Mouse (Mus musculus): Measurements from ENCODE around the gene Vill.

The Vill gene

GRCm38 (mm10) chr9:119080040-119080675 lies 27.6 kb downstream of the Vill start:
- no peak for DNase-seq (ENCODE audit: low read depth, low spot score)

DNA sequence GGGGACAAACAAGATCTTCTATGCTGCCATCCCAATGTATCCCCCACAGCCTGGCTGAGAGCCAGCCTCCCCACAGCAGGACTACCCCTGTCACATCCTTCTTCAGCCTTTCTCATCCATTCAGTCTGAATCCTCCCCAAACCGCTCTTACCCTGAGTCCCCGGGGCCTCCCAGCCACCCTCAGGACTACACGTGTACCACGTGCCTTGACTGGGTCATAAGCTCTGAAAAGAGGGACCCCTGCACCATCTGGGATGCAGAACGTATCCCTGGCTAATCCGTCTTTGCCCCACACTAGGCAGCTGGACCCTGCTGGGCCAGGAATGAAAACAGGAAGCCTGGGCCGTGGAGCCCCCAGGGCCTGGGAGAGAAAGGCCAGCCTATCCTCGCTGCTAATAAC lies 29.5 kb downstream of the Vill start:
- no peak for DNase-seq (ENCODE audit: low read depth, low spot score)

GRCm38 (mm10) chr9:119082656-119083430 lies 30.3 kb downstream of the Vill start:
- DNase-seq (ENCODE audit: low read depth, low spot score) = no peak

- DNase-seq (ENCODE audit: low read depth, low spot score) = no peak
Measured at GRCm38 (mm10) chr9:119083966-119084365, 31.4 kb downstream of the Vill start.

DNA sequence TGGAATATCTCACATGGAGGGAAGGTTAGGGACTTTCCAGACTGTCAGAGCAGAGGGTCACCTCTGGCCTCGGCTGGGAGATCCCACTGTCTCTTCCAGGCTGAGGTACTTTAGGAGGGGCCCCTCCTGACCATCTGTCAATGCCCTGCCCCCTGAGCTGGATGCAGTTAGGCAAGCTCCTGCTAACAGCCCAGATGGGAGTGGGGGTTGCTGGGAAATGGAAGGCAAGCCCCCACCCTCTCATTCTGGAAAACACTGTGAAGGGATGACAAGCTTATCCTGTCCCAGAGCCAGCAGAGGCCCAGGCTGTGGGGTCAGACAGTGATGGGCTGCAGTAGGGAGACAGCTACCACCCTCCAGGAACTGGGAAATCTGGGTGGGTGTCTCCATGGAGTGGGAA lies 33.9 kb downstream of the Vill start:
- no peak for DNase-seq (ENCODE audit: low read depth, low spot score)

DNA sequence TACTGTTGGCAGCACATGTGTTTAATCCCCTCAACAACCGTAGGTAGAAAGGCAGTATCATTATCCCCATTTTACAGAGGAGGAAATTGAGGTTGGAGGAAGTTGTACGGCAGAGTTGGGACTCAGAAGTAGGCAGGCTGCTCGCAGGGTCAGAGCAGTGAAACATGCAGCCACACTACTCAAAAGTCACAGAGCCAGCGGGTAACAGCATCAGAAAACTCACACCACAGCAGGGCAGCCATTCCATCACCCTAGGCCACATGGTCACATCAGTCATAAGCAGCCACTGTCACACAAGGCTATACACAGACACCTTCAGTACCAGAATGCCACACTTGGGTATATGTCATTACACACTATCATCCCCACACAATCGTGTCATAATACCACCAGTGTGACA lies 34.7 kb downstream of the Vill start:
- DNase-seq (ENCODE audit: low read depth, low spot score) = no peak

- DNase-seq (ENCODE audit: low read depth, low spot score) = no peak
Measured at GRCm38 (mm10) chr9:119088148-119088801, 35.7 kb downstream of the Vill start.

DNA sequence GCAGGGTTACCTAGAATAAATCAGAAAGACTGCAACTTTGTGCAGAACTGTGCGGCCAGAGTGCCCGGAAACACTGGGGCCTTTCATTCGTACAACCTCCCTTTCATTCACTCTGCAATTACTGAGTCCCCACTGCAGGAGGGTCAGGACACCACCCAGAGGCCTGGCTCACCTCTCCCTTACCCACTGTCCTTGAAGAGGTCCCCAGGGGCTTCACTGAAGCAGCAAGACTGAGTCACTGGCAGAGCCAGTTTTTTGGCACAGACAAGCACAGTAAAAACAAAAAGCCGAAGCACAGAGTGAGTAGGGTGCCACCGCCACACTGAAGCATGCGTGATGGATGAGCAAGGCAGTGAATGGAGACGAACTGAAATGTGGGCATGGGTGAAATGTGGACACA lies 36.9 kb downstream of the Vill start:
- no peak for DNase-seq (ENCODE audit: low read depth, low spot score)

- DNase-seq (ENCODE audit: low read depth, low spot score) = no peak
Measured at GRCm38 (mm10) chr9:119090462-119090861, 37.9 kb downstream of the Vill start.

- DNase-seq (ENCODE audit: low read depth, low spot score) = no peak
Measured at GRCm38 (mm10) chr9:119091581-119092310, 39.2 kb downstream of the Vill start.

GRCm38 (mm10) chr9:119092473-119093418 lies 40.2 kb downstream of the Vill start:
- no peak for DNase-seq (ENCODE audit: low read depth, low spot score)

- no peak for DNase-seq (ENCODE audit: low read depth, low spot score)
Measured at GRCm38 (mm10) chr9:119093419-119094295, 41.1 kb downstream of the Vill start, which contains the start of gene Plcd1. TSS of gene Plcd1 (minus strand) at chr9:119093502.

- DNase-seq (ENCODE audit: low read depth, low spot score) = no peak
Measured at GRCm38 (mm10) chr9:119094462-119095109, 42.0 kb downstream of the Vill start.

- no peak for DNase-seq (ENCODE audit: low read depth, low spot score)
Measured at GRCm38 (mm10) chr9:119100177-119100898, 47.8 kb downstream of the Vill start.

DNA sequence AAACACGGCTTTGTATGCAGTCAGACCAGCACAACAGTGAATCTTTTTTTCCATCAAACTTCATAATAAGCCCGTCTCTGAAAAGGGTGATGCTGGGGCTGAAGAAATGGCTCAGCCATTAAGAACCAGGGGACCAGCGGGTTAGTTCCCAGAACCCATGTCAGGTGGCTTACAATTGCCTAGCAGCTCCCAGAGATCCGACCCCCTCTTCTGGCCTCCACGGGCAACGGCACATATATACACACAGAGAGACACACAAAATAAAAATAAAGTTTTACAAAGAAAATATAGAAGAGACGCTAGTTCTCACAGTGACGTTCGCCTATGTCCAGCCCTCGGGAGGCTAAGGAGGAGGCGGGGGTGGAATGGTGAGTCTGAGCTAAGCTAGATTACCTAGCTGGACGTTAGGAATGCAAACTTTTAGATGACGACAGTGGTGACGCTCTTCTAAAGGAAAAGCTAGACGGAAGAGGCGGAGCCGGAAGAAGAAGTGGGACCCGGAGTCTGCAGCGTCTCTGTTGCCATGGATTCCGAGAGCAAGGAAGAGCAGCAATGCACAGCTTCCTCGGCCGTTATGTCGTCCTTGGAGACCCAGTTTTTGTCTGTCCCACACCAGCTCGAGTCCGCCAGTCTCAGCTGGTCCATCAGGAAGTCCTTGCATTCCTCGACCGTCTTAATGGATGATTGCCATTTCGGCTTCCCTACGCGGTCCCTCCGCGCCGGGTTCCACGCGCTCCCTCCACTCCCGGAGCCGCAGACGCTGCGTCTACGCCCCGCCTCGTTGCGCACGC lies 49.6 kb downstream of the Vill start, which contains the start of gene Dlec1:
Gene Dlec1, plus strand, starts transcription at position 487 of the 791 bp plus-strand sequence.
- DNase-seq (ENCODE audit: low read depth, low spot score) = no peak

GRCm38 (mm10) chr9:119102783-119103113 lies 50.2 kb downstream of the Vill start:
- DNase-seq (ENCODE audit: low read depth, low spot score) = no peak

DNA sequence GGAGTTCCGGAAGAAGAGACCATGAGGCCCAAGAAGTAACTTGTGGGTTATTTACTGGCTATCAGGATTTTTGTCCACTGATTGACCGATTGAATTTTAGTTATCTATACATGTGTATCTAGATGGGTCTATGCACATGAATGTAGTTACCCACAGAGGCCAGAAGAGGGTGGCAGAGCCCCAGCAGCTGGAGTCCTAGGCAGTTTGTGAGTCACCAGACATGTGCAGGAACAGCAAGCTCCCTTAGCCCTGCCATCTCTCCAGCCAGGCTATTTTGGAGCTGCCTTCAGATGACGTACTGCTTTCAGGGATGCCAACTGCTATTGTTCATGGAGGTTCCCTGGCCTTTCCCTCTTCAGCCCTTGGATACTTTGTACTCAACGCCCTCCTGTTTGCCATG lies 55.0 kb downstream of the Vill start:
- no peak for DNase-seq (ENCODE audit: low read depth, low spot score)

All from c-Kit-negative CD71-positive TER-119-positive erythroid progenitor cells, embryonic 14.5 days (primary cell).